Mouse (Mus musculus) kidney, embryonic 15.5 days (tissue): ENCODE data around the gene Gm28230. TPM values are rescaled to one million over a fixed set of nuclear protein-coding genes. Genes with fewer than 3 reads are reported as not detected.
A peak's percentile ranks its signal among the peaks of the same experiment; 100 is the strongest.

Experiments used
- ATAC-seq: fragments of 200-750 bp; cut with Nextera tagmentation; replicated peaks from 2 replicates; pipeline ENCODE4 v1.8.0; 2017; ENCODE audit warnings: moderate TSS enrichment; ENCODE audit not compliant: low FRiP score
- H3K27ac ChIP-seq: fragments of 300-500 bp; sonication (generic); 2 replicates; pipeline ENCODE4 v1.5.1; 2015; ENCODE audit warnings: mild to moderate bottlenecking, inconsistent platforms
- H3K27me3 ChIP-seq: fragments of 300-500 bp; sonication (generic); 2 replicates; pipeline ENCODE4 v1.6.1; 2015; ENCODE audit warnings: inconsistent platforms
- H3K36me3 ChIP-seq: fragments of 300-500 bp; sonication (generic); 2 replicates; pipeline ENCODE4 v1.6.1; 2015; ENCODE audit warnings: inconsistent platforms
- H3K4me1 ChIP-seq: fragments of 300-500 bp; sonication (generic); 2 replicates; pipeline ENCODE4 v1.6.1; 2015; ENCODE audit warnings: inconsistent platforms
- H3K4me2 ChIP-seq: fragments of 300-500 bp; sonication (generic); 2 replicates; pipeline ENCODE4 v1.6.1; 2015; ENCODE audit warnings: moderate library complexity, mild to moderate bottlenecking, inconsistent platforms
- H3K4me3 ChIP-seq: fragments of 300-500 bp; sonication (generic); replicated peaks from 2 replicates; pipeline ENCODE4 v1.5.1; 2015; ENCODE audit warnings: mild to moderate bottlenecking, inconsistent platforms
- H3K9ac ChIP-seq: fragments of 300-500 bp; sonication (generic); 2 replicates; pipeline ENCODE4 v1.6.1; 2015; ENCODE audit warnings: mild to moderate bottlenecking, inconsistent platforms
- H3K9me3 ChIP-seq: fragments of 300-500 bp; sonication (generic); replicated peaks from 2 replicates; pipeline ENCODE4 v1.6.1; 2016; ENCODE audit warnings: inconsistent platforms
- WGBS: fragments of 180-500 bp; shearing (Covaris S2); methylation state at CpG from one replicate; pipeline ENCODE4 v1.1.7; 2015; ENCODE audit warnings: mixed read lengths; 5-methylcytosine and 5-hydroxymethylcytosine counted together
- polyA plus RNA-seq: library from polyadenylated mRNA; unstranded; fragments of >200 nt; fragmentation: Nextera tagmentation; extraction: Ambion mirVana; gene quantifications from 2 replicates; pipeline ENCODE4 v1.2.1, GENCODE M21; 2015

The Gm28230 gene
- polyA plus RNA-seq, 1 experiment from 2014 or later: 2.3 TPM

DNA sequence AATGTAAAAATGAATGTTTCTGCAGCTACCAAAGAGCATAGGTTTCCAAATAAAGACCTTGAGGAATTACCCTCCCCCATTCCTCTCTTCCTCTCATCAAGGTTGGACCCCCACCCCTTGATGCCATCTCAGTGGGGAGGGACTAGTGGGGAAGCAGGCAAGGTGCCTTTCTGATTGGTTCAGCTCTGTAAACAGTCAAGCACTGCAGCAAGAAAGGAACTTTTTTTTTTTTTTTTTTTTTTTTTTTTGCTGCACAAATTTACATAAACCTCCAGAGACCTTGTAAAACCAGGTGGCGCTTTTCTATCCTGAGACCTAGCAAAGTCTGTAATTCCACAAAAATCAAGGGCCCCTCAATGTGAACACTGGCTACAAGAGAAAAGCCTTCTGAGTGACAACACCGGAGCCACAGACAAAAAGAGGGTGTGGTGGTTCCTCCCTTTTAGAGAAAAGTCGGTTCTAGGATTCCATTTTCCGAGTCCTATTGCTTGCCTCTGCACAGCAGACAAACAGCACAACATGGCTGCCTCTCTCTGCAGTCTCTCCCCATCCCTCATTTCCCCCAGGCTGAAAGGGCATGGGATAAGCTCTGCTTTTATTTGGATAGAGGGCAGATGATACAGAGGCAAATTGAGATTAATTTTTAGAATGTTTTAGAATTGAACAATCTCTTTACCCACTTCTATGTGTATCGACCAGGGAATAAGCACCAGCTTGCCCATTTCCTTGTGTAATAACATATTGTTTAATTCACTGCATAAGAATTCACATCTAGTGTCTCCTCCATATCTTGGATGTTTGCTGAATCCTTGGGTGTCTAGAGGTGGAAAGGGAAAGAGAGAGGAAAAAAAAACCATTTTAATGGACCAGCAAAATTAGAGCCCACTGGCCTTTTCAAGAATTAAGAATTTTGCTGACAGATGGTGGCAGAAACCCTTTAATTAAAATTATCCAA, 16.8 kb upstream of the Gm28230 start:
- no peak for ATAC-seq
- H3K4me2 ChIP-seq: peak overlapping the region; percentile 75

DNA sequence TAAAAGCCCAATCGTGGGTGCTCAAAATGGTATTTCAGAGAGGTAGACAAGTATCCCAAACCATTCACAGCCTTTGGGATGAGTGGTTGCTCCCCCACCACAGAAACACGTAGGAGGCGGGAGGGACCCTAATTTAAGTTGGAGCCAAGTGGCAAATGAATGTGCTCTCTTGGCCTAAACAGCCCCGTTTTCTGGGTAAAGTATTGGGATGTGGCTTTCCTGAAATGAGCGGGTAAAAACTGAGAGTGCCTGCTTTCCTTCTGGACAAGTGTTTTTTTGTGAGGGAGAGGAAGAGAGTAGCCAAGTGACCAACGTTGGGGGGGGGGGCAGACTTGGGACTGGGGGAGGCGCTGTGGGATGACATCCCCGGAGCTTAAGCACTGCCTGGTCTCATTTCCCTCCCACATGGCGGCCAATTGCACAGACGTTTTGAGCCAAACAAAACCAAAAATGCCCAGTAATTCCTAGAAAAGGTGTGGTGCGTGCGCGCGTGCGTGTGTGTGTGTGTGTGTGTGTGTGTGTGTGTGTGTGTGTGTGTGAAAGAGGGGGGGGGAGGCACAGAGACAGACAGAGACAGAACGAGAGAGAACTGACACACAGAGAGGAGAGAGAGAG, 15.5 kb upstream of the Gm28230 start:
- ATAC-seq: no peak
- H3K4me1 ChIP-seq: peaks cover 53% of the 10 kb centered on the region
- no peaks in the 10 kb centered on the region for H3K36me3 ChIP-seq
- H3K27ac ChIP-seq: peak overlapping the region; percentile 96
- under 1% methylated on average over 16 of the region's 16 CpGs for WGBS
- H3K4me2 ChIP-seq: peak overlapping the region; percentile 75
- peak overlapping the region; percentile 95 for H3K4me3 ChIP-seq
- peak overlapping the region; percentile 99 for H3K9ac ChIP-seq
- no peaks in the 10 kb centered on the region for H3K9me3 ChIP-seq
- no peaks in the 10 kb centered on the region for H3K27me3 ChIP-seq

More for the DNA sequence above, 16.8 kb upstream of the Gm28230 start:
- no peaks in the 10 kb centered on the region for H3K27me3 ChIP-seq
- no peaks in the 10 kb centered on the region for H3K9me3 ChIP-seq
- H3K27ac ChIP-seq: peak overlapping the region; percentile 96
- H3K4me3 ChIP-seq: peak overlapping the region; percentile 95
- no peak overlapping the region; the same call in 1 of the 2 replicates for H3K9ac ChIP-seq
- no peaks in the 10 kb centered on the region for H3K36me3 ChIP-seq
- 20% methylated on average over 5 of the region's 5 CpGs for WGBS
- peaks cover 41% of the 10 kb centered on the region for H3K4me1 ChIP-seq

DNA sequence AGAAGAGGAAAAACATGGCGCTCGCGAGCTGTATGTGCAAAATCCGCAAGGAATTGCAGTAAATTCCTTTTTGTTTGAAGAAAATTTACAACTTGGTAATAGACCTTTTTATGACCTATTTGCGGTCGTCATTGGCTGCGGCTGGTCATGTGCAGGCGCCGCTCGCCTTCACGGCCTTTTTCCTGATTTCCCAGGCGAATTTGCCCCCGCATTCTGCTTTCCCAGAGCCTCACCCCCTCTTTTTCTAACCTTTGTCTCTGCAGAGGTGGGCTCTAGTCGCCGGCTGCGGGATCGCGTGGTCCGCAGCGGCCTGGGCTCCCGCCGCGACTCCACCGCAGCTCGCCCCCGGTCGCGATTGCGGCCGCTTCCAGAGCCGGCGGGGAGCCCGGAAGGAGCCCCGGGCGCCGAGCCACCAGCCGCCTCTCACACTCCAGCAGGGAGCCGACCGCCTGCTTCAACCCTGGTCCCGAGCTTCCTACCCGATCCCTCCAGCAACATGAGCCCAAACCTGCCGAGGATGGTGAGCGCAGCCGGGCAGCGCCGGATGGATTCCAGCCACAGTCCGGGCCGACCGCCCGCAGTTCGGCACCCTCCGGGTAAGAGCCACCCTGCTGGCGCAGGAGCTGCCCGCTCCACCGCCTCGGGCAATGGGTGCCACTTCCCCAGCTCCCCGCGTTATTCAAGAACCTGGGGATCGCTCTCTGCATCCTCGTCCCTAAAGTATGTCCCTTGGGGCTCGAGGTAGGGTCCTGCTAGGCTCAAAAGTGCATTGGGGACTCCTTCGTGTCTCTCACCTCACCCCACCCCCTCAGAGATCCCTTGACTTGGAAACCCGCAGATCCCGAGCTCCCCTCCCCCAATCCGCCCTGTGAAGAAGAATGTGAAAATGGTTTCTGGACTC, 14.6 kb upstream of the Gm28230 start, which contains the start of the genes Hoxd3 and Hoxd4:
Gene Hoxd3 (plus strand): TSS at position 207 of the 901 bp plus-strand sequence.
Gene Hoxd4 (plus strand): TSS at position 209 of the 901 bp plus-strand sequence.
- Histone ChIP-seq H3K9ac (peak within 1 kb of the TSS; percentile 99), H3K27ac (peak within 1 kb of the TSS; percentile 96), H3K4me3 (peak within 1 kb of the TSS; percentile 95), H3K4me1 (peaks cover 61% of the 10 kb centered on the region), H3K36me3 (no peaks in the 10 kb centered on the region), H3K4me2 (peak within 1 kb of the TSS; percentile 75), H3K27me3 (no peaks in the 10 kb centered on the region), H3K9me3 (no peaks in the 10 kb centered on the region)
- ATAC-seq: peak; percentile 16
- under 1% methylated on average over 65 of the region's 65 CpGs for WGBS

- H3K4me3 ChIP-seq: peak overlapping the region; percentile 95
- H3K9ac ChIP-seq: peak overlapping the region; percentile 99
- peak overlapping the region; percentile 75 for H3K4me2 ChIP-seq
Measured at GRCm38 (mm10) chr2:74713239-74714150, 13.0 kb upstream of the Gm28230 start.

DNA sequence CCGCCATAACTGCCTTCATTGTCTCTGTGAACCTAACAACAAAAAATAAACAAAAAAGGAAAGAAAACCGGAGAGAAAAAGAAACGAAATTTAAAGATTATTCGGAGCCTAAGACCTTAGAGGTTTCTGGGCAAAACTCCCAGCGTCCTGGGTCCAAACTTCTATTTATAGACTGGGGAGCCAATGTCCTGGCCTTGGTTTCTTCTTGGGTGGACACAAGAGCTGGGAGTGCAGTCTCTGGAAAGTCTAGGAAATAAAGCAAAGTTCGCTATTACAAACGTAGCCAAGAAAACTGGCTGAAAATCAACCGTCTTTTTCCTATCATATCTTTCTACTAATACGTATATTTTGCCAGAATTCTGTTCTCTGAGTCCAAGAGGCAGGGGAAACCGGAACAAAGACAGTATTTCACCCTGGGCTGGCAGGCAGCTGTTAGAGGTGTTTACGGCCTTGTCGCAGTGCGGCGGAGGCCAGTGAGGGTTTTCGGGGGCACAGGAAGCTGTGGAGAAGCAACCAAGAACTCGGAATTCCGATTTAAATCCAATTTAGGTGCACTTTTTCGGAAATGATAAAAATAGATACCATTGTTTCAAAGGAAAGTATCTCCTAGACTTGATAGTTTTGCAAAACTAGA, 12.3 kb upstream of the Gm28230 start:
- 2% methylated on average over 18 of the region's 18 CpGs for WGBS
- no peaks in the 10 kb centered on the region for H3K36me3 ChIP-seq
- no peaks in the 10 kb centered on the region for H3K9me3 ChIP-seq
- H3K27ac ChIP-seq: peak overlapping the region; percentile 96
- H3K4me1 ChIP-seq: peaks cover 61% of the 10 kb centered on the region
- ATAC-seq: no peak
- H3K27me3 ChIP-seq: no peaks in the 10 kb centered on the region
- H3K4me2 ChIP-seq: peak overlapping the region; percentile 75
- peak overlapping the region; percentile 99 for H3K9ac ChIP-seq
- H3K4me3 ChIP-seq: peak overlapping the region; percentile 95

More at GRCm38 (mm10) chr2:74713239-74714150, 13.0 kb upstream of the Gm28230 start:
- Histone ChIP-seq H3K36me3 (no peaks in the 10 kb centered on the region), H3K27me3 (no peaks in the 10 kb centered on the region), H3K27ac (peak overlapping the region; percentile 96), H3K4me1 (peaks cover 60% of the 10 kb centered on the region), H3K9me3 (no peaks in the 10 kb centered on the region)
- no peak for ATAC-seq
- WGBS: 4% methylated on average over 19 of the region's 19 CpGs

- peak; percentile 82 for ATAC-seq
- Histone ChIP-seq H3K4me1 (peaks cover 61% of the 10 kb centered on the region), H3K27me3 (no peaks in the 10 kb centered on the region), H3K4me2 (peak overlapping the region; percentile 75), H3K9ac (peak overlapping the region; percentile 99), H3K4me3 (peak overlapping the region; percentile 95), H3K36me3 (no peaks in the 10 kb centered on the region), H3K27ac (peak overlapping the region; percentile 96), H3K9me3 (no peaks in the 10 kb centered on the region)
- 1% methylated on average over 14 of the region's 14 CpGs for WGBS
Measured at GRCm38 (mm10) chr2:74714881-74715280, 11.6 kb upstream of the Gm28230 start.

DNA sequence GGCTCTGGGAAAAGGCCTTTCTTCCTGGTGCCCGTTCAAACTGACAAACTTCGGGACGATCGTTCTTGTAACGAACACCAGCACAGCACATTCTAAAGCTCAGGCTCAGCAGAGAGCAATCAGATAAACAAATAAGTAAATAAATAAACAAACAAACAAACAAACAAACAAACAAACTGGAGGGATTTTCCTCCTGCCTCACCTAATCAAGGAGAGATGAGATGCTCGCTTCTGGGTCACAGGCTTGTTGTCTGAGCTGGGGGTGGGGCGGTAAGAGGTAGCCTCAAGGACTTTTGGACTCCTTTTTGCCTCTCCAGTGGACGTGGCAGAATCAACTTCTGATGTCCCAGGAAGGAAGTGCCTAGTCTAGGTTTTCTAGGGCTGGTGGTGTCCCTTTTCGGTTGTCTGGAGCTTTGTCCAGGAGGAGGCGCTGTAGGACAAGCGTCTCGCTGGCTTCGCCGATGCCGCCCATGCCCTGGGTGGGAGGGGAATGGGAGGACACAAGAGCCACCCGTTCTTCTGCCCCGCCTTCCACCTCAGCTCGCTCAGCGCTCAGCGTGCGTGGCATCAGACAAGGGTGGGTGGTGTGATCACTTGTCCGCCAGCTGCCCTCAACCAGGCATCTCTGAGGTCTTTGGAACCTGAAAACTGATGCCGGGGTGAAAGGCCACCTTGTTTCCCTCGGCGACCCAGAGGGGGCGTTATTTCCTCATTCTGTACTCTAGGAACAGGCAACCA, 10.9 kb upstream of the Gm28230 start:
- Histone ChIP-seq H3K4me3 (peak overlapping the region; percentile 95), H3K27me3 (no peaks in the 10 kb centered on the region), H3K36me3 (no peaks in the 10 kb centered on the region), H3K9ac (peak overlapping the region; percentile 99; the same call in 1 of the 2 replicates), H3K9me3 (no peaks in the 10 kb centered on the region), H3K4me1 (peaks cover 61% of the 10 kb centered on the region), H3K27ac (peak overlapping the region; percentile 96), H3K4me2 (peak overlapping the region; percentile 75)
- 3% methylated on average over 26 of the region's 26 CpGs for WGBS
- ATAC-seq: peak; percentile 77

- WGBS: 17% methylated on average over 2 of the region's 2 CpGs
- H3K36me3 ChIP-seq: peaks cover 2% of the 10 kb centered on the region; the same call in 1 of the 2 replicates
- no peaks in the 10 kb centered on the region for H3K27me3 ChIP-seq
- H3K4me1 ChIP-seq: peaks cover 90% of the 10 kb centered on the region
- no peak for ATAC-seq
- H3K9me3 ChIP-seq: no peaks in the 10 kb centered on the region
- H3K4me2 ChIP-seq: peak overlapping the region; percentile 65
- H3K4me3 ChIP-seq: no peak overlapping the region
- H3K27ac ChIP-seq: 0 out of 2 replicates have a peak overlapping the region, but pooled peaks have one; percentile 85
- H3K9ac ChIP-seq: no peak overlapping the region
Measured at GRCm38 (mm10) chr2:74720384-74720783, 6.1 kb upstream of the Gm28230 start.

DNA sequence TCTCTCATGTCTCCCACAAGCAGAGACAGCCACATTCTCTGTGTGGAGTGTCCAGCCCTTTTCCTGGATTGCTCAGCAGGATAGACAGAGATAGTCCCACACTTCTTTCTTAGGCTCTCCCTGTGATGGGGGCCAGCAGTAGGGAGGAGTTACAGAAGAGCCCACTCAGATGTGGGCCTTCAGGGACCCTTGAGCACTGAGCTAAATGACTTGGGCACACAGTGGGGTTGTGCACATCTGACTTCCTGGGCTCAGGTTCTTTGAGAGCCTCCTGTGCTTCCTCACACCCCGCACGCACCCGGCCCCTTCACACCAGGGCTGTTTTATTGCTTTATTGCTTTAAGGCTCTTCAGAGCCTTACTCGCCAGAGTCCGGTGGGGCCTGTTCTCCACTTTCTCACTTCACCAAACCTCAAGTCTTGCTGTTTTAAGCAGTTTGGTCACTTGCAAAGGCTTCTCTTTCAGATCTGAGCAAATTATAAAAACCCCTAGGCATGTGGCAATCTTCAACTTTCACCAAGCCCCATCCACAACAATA, 5.5 kb upstream of the Gm28230 start:
- ATAC-seq: no peak
- H3K27me3 ChIP-seq: no peaks in the 10 kb centered on the region
- H3K9ac ChIP-seq: peak overlapping the region; percentile 2; the same call in 1 of the 2 replicates
- H3K4me3 ChIP-seq: 0 out of 2 replicates have a peak overlapping the region, but pooled peaks have one; percentile 1
- H3K9me3 ChIP-seq: no peaks in the 10 kb centered on the region
- peak overlapping the region; percentile 85 for H3K27ac ChIP-seq
- H3K4me2 ChIP-seq: peak overlapping the region; percentile 65
- WGBS: 18% methylated on average over 5 of the region's 5 CpGs
- H3K4me1 ChIP-seq: peaks cover 89% of the 10 kb centered on the region
- peaks cover 8% of the 10 kb centered on the region; the same call in 1 of the 2 replicates for H3K36me3 ChIP-seq
